Mouse (Mus musculus) stomach, postnatal 0 days (tissue): ENCODE data around the gene Fam216a. TPM values are rescaled to one million over a fixed set of nuclear protein-coding genes. Genes with fewer than 3 reads are reported as not detected.

ENCODE experiments used
- ATAC-seq: fragments of 200-750 bp; cut with Nextera tagmentation; 2 replicates; pipeline ENCODE4 v1.8.0; 2017; ENCODE audit not compliant: low FRiP score, low TSS enrichment
- DNase-seq: peaks from one replicate; pipeline ENCODE4 v3.0.0-alpha.2; 2016; ENCODE audit warnings: low spot score
- H3K27ac ChIP-seq: fragments of 300-500 bp; sonication (generic); replicated peaks from 2 replicates; pipeline ENCODE4 v1.5.1; 2014; ENCODE audit warnings: mild to moderate bottlenecking, control low read depth
- H3K27me3 ChIP-seq: fragments of 300-500 bp; sonication (generic); 2 replicates; pipeline ENCODE4 v1.6.1; 2014; ENCODE audit warnings: low read length; ENCODE audit not compliant: control insufficient read depth, insufficient read depth
- H3K36me3 ChIP-seq: fragments of 300-500 bp; sonication (generic); 2 replicates; pipeline ENCODE4 v1.6.1; 2014; ENCODE audit warnings: low read length, mixed read lengths; ENCODE audit not compliant: control insufficient read depth, insufficient read depth
- H3K4me1 ChIP-seq: fragments of 300-500 bp; sonication (generic); replicated peaks from 2 replicates; pipeline ENCODE4 v1.6.1; 2014; ENCODE audit warnings: antibody characterized with exemption; ENCODE audit not compliant: control insufficient read depth, insufficient read depth
- H3K4me2 ChIP-seq: fragments of 300-500 bp; sonication (generic); replicated peaks from 2 replicates; pipeline ENCODE4 v1.6.1; 2014; ENCODE audit warnings: low read depth, mild to moderate bottlenecking, control low read depth, moderate library complexity
- H3K4me3 ChIP-seq: fragments of 300-500 bp; sonication (generic); 2 replicates; pipeline ENCODE4 v1.5.1; 2014; ENCODE audit warnings: low read depth, low read length, control low read depth
- H3K9ac ChIP-seq: fragments of 300-500 bp; sonication (generic); 2 replicates; pipeline ENCODE4 v1.6.1; 2014; ENCODE audit warnings: mild to moderate bottlenecking, low read length, control low read depth, mixed read lengths
- H3K9me3 ChIP-seq: fragments of 300-500 bp; sonication (generic); 2 replicates; pipeline ENCODE4 v1.6.1; 2016; ENCODE audit warnings: low read length; ENCODE audit not compliant: control insufficient read depth
- CTCF ChIP-seq: IDR thresholded peaks from 2 replicates; pipeline ENCODE4 v1.5.1; 2016; ENCODE audit warnings: antibody characterized with exemption, low read depth, mild to moderate bottlenecking, moderate library complexity
- EP300 ChIP-seq: optimal IDR thresholded peaks from 2 replicates; pipeline ENCODE3; 2016; ENCODE audit warnings: antibody characterized with exemption
- WGBS: fragments of 180-500 bp; shearing (Covaris S2); extraction: QIAGEN DNeasy Blood & Tissue Kit; methylation state at CpG from one replicate; pipeline ENCODE4 v1.1.7; 2014; 5-methylcytosine and 5-hydroxymethylcytosine counted together
- polyA plus RNA-seq: library from polyadenylated mRNA; unstranded; fragments of >200 nt; fragmentation: Nextera tagmentation; extraction: Ambion mirVana; gene quantifications from 2 replicates; pipeline ENCODE4 v1.2.1, GENCODE M21; 2015

Gene Fam216a
- polyA plus RNA-seq, 1 experiment from 2014 or later, result 26.0 TPM

- peak overlapping the region; percentile 84 for H3K27ac ChIP-seq
Observed at GRCm38 (mm10) chr5:122392227-122393004, 20.3 kb upstream of the Fam216a start.

DNA sequence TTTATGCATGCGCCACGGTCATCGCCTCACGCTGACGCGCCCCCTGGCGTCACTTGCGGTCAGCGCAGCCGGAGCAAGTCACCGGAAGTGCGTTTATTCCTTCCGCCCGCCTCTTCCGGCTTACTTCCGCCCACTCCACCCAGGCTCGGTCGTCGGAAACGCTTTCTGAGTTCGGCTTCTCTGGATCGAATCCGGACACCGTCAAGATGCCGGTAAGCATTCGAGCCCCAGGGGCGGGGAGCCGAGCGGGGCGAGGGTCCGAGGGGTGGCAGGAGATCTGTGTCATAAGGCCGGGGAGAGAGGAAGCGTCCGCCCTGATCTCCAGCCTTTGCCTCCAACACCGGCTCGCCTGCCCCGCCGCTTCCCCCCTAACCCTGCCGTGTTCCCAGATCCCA lies 19.6 kb upstream of the Fam216a start, which contains the start of gene Arpc3:
Gene Arpc3 (plus strand): TSS at position 93 of the 395 bp plus-strand sequence.
- no peaks in the 10 kb centered on the region for H3K27me3 ChIP-seq
- peak within 1 kb of the TSS; percentile 84 for H3K27ac ChIP-seq
- H3K4me2 ChIP-seq, result peak within 1 kb of the TSS; percentile 65
- WGBS, result under 1% methylated on average over 39 of the region's 39 CpGs
- peaks cover 3% of the 10 kb centered on the region; the same call in 1 of the 2 replicates for H3K4me1 ChIP-seq
- peak; percentile 95 for TF ChIP-seq CTCF
- peak; percentile 43 for TF ChIP-seq EP300
- H3K9me3 ChIP-seq, result no peaks in the 10 kb centered on the region
- H3K9ac ChIP-seq, result peak within 1 kb of the TSS; percentile 93
- DNase-seq (peak; percentile 93), ATAC-seq (peak; percentile 88)
- H3K4me3 ChIP-seq, result peak within 1 kb of the TSS; percentile 85
- no peaks in the 10 kb centered on the region; the same call in 1 of the 2 replicates for H3K36me3 ChIP-seq

More at GRCm38 (mm10) chr5:122392227-122393004, 20.3 kb upstream of the Fam216a start:
- Histone ChIP-seq H3K4me2 (peak overlapping the region; percentile 65), H3K9me3 (no peaks in the 10 kb centered on the region), H3K9ac (peak overlapping the region; percentile 93), H3K4me1 (peaks cover 3% of the 10 kb centered on the region; the same call in 1 of the 2 replicates), H3K36me3 (peaks cover under 1% of the 10 kb centered on the region), H3K4me3 (peak overlapping the region; percentile 85), H3K27me3 (no peaks in the 10 kb centered on the region)
- 10% methylated on average over 19 of the region's 19 CpGs for WGBS
- TF ChIP-seq EP300, result no peak
- TF ChIP-seq CTCF, result peak; percentile 9; the same call in 1 of the 2 replicates
- peak; percentile 61 for ATAC-seq
- DNase-seq, result no peak

DNA sequence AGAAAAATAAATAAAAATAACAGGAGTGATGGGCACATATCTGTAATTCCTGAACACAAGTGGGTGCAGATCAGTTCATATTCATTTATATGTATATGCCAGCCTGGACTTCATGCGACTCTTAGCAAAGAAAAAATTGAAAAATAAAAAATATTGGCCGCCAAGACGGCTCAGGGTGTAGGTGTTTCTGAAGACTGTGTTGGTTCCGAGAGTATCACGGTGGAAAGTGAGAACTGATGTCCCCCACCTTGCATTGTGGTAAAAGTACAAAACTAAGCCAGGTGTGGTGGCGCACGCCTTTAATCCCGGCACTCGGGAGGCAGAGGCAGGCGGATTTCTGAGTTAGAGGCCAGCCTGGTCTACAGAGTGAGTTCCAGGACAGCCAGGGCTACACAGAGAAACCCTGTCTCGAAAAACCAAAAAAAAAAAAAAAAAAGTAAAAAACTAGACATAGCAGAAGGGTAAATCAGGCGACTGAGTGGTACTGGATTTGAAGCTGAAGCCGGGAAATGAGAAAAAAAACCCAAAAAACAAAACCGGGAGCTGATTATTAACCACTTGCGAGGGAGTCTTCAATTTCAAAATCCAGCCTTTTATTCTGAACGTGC lies 19.1 kb upstream of the Fam216a start:
- no peak for ATAC-seq

GRCm38 (mm10) chr5:122390671-122391070 lies 18.5 kb upstream of the Fam216a start:
- H3K27ac ChIP-seq, result no peak overlapping the region
- H3K4me1 ChIP-seq, result peaks cover 3% of the 10 kb centered on the region; the same call in 1 of the 2 replicates
- TF ChIP-seq CTCF, result no peak
- no peak for TF ChIP-seq EP300
- H3K36me3 ChIP-seq, result no peaks in the 10 kb centered on the region; the same call in 1 of the 2 replicates
- no peak for DNase-seq
- no peaks in the 10 kb centered on the region for H3K9me3 ChIP-seq
- H3K4me3 ChIP-seq, result no peak overlapping the region
- no peak overlapping the region for H3K4me2 ChIP-seq
- H3K27me3 ChIP-seq, result no peaks in the 10 kb centered on the region
- no peak overlapping the region for H3K9ac ChIP-seq
- no peak for ATAC-seq

More for the DNA sequence above, 19.1 kb upstream of the Fam216a start:
- peaks cover 3% of the 10 kb centered on the region; the same call in 1 of the 2 replicates for H3K4me1 ChIP-seq
- no peaks in the 10 kb centered on the region for H3K9me3 ChIP-seq
- H3K4me2 ChIP-seq, result no peak overlapping the region
- H3K36me3 ChIP-seq, result no peaks in the 10 kb centered on the region; the same call in 1 of the 2 replicates
- H3K4me3 ChIP-seq, result peak overlapping the region; percentile 85; the same call in 1 of the 2 replicates
- TF ChIP-seq CTCF (no peak), EP300 (no peak)
- no peak overlapping the region for H3K9ac ChIP-seq
- DNase-seq, result no peak
- WGBS, result 50% methylated on average over 15 of the region's 16 CpGs
- H3K27ac ChIP-seq, result no peak overlapping the region
- H3K27me3 ChIP-seq, result no peaks in the 10 kb centered on the region

- Histone ChIP-seq H3K36me3 (no peaks in the 10 kb centered on the region; the same call in 1 of the 2 replicates), H3K27ac (no peak overlapping the region), H3K9me3 (no peaks in the 10 kb centered on the region), H3K9ac (no peak overlapping the region), H3K27me3 (no peaks in the 10 kb centered on the region), H3K4me1 (peaks cover 3% of the 10 kb centered on the region; the same call in 1 of the 2 replicates), H3K4me3 (no peak overlapping the region), H3K4me2 (no peak overlapping the region)
- DNase-seq (no peak), ATAC-seq (no peak)
- TF ChIP-seq EP300 (no peak), CTCF (no peak)
- 95% methylated on average over 5 of the region's 5 CpGs for WGBS
Observed at GRCm38 (mm10) chr5:122390006-122390405, 17.8 kb upstream of the Fam216a start.
